Mouse (Mus musculus): ENCODE measurements around the gene Zfp870. TPM values are rescaled to one million over a fixed set of nuclear protein-coding genes. Genes with fewer than 3 reads are reported as not detected.

Zfp870 gene
- total RNA-seq (2023), result 0.49 TPM

GRCm38 (mm10) chr17:32891239-32892180 is at the start of gene Zfp870:
Gene Zfp870, minus strand, starts transcription at chr17:32891642.

GRCm38 (mm10) chr17:32917131-32917530 is 25.7 kb upstream of the Zfp870 start, which contains the start of gene Cyp4f14:
Gene Cyp4f14, minus strand, starts transcription at chr17:32917342.

GRCm38 (mm10) chr17:32829540-32830417 is 61.7 kb downstream of the Zfp870 start, which contains the start of gene Zfp799:
Gene Zfp799, minus strand, starts transcription at chr17:32830261.

Other genes with a start within 250 kb of the Zfp870 start
- gene Cyp4f40, start 232.7 kb downstream of the Zfp870 start, total RNA-seq (2023), result not detected
- gene Cyp4f15, start 206.0 kb downstream of the Zfp870 start, total RNA-seq (2023), result not detected
- 87.4 TPM for gene Zfp871, start 103.4 kb downstream of the Zfp870 start, total RNA-seq (2023)
- gene Zfp811, start 81.7 kb downstream of the Zfp870 start, total RNA-seq (2023), result 0.43 TPM
- 13.7 TPM for gene Zfp799, start 61.4 kb downstream of the Zfp870 start, total RNA-seq (2023)
- not detected for gene Cyp4f14, start 25.7 kb upstream of the Zfp870 start, total RNA-seq (2023)
- gene Cyp4f13, start 55.8 kb upstream of the Zfp870 start, total RNA-seq (2023), result 85.9 TPM
- 20.3 TPM for gene Zfp472, start 74.2 kb upstream of the Zfp870 start, total RNA-seq (2023)
- gene Zfp952, start 101.5 kb upstream of the Zfp870 start, total RNA-seq (2023), result 12.7 TPM
- 8.9 TPM for gene Zfp763, start 141.8 kb upstream of the Zfp870 start, total RNA-seq (2023)
- not detected for gene 4921501E09Rik, start 176.4 kb upstream of the Zfp870 start, total RNA-seq (2023)
- gene Zfp563, start 197.7 kb upstream of the Zfp870 start, total RNA-seq (2023), result 3.1 TPM
- not detected for gene Morc2b, start 248.0 kb upstream of the Zfp870 start, total RNA-seq (2023)